Mouse (Mus musculus): ENCODE data around the gene Disp1.

The Disp1 gene

GRCm38 (mm10) chr1:183040847-183041382, 180.4 kb downstream of the Disp1 start:
- DNase-seq (ENCODE audit: low spot score in 2 of 2), result no peak

- DNase-seq (ENCODE audit: low spot score in 2 of 2), result no peak
Observed at GRCm38 (mm10) chr1:183039881-183040708, 181.2 kb downstream of the Disp1 start.

- DNase-seq (ENCODE audit: low spot score in 2 of 2), result no peak
Observed at GRCm38 (mm10) chr1:183039404-183039803, 181.9 kb downstream of the Disp1 start.

Data from left cerebral cortex, adult 9 months (tissue).